In genomic region chr12:80463666-80464269, GRCm38 (mm10) we compare ENCODE assay signal across 8 mouse cellular contexts. TPM values are rescaled to one million over a fixed set of nuclear protein-coding genes. Genes with fewer than 3 reads are reported as not detected.
DNase-seq lines count a peak whose midpoint lies in the region; ATAC-seq and TF ChIP-seq lines count a peak whose summit lies in the region.

No protein-coding gene starts in this region.

- peak overlapping the region; percentile 96 for H3K4me3 ChIP-seq in liver, adult 2 months (ENCODE audit: insufficient read depth, low read depth, low read length)
- peak overlapping the region; percentile 68 for H3K4me3 ChIP-seq in neural tube, embryonic 14.5 days (ENCODE audit: low read depth, low read length)

- TF ChIP-seq POLR2A in liver, adult 2 months (IDR thresholded peaks at IDR 0.05; ENCODE audit: extremely low read depth, insufficient read depth, low read length), result no peak

- peak overlapping the region; percentile 68 for H3K4me2 ChIP-seq in neural tube, embryonic 14.5 days (ENCODE audit: low read depth, low read length)

- no peaks in the 10 kb centered on the region for H3K79me2 ChIP-seq in liver, adult 2 months (ENCODE audit: control insufficient read depth, insufficient read depth, low read length)

- H3K4me1 ChIP-seq in liver, adult 2 months (ENCODE audit: control insufficient read depth, insufficient read depth, low read length), result no peaks in the 10 kb centered on the region
- H3K4me1 ChIP-seq in neural tube, embryonic 14.5 days (ENCODE audit: control insufficient read depth, insufficient read depth, low read length), result peaks cover 3% of the 10 kb centered on the region; the same call in 1 of the 2 replicates

- peak overlapping the region; percentile 80; the same call in 1 of the 2 replicates for H3K9ac ChIP-seq in liver, adult 2 months (ENCODE audit: low read depth, low read length)
- H3K9ac ChIP-seq in neural tube, embryonic 14.5 days (replicated peaks; ENCODE audit: low read depth, low read length), result peak overlapping the region; percentile 84

- H3K9me3 ChIP-seq in neural tube, embryonic 14.5 days (ENCODE audit: control insufficient read depth, low read length), result no peaks in the 10 kb centered on the region

- no peak for ATAC-seq in neural tube, embryonic 14.5 days (ENCODE audit: low read depth)

- no peaks in the 10 kb centered on the region for H3K27me3 ChIP-seq in liver, adult 2 months (ENCODE audit: control insufficient read depth, insufficient read depth, low read length)
- H3K27me3 ChIP-seq in neural tube, embryonic 14.5 days (ENCODE audit: control insufficient read depth, insufficient read depth, low read length), result no peaks in the 10 kb centered on the region

- TF ChIP-seq CTCF in liver, adult 2 months (IDR thresholded peaks at IDR 0.05; ENCODE audit: low read depth, low read length), result no peak

- no peak overlapping the region for H3K27ac ChIP-seq in liver, adult 2 months (replicated peaks; ENCODE audit: insufficient read depth, low read depth, low read length)
- peak overlapping the region; percentile 58; the same call in 1 of the 2 replicates for H3K27ac ChIP-seq in neural tube, embryonic 14.5 days (ENCODE audit: low read depth, low read length)

- no peaks in the 10 kb centered on the region for H3K36me3 ChIP-seq in liver, adult 2 months (ENCODE audit: control insufficient read depth, insufficient read depth, low read length)
- H3K36me3 ChIP-seq in neural tube, embryonic 14.5 days (ENCODE audit: control insufficient read depth, insufficient read depth, low read length), result no peaks in the 10 kb centered on the region

- 18% methylated on average over 17 of the region's 17 CpGs for WGBS in liver, adult 2 months
- 6% methylated on average over 17 of the region's 17 CpGs for WGBS in neural tube, embryonic 14.5 days

- no peak for DNase-seq in liver, adult 2 months (ENCODE audit: extremely low read depth, low read depth, low spot score)
- DNase-seq in liver, result no peak
- peak; percentile 23 to 45 for DNase-seq in cerebellum, postnatal 25 days
- peak; percentile 48 for DNase-seq in heart, adult 8-10 months (ENCODE audit: low spot score)
- peak; percentile 8 to 26 for DNase-seq in kidney, postnatal 4 days
- no peak for DNase-seq in frontal cortex, adult 2 months (ENCODE audit: extremely low spot score in 1 of 2, low spot score in 1 of 2)
- DNase-seq in ovary, postnatal 14 days (ENCODE audit: low spot score), result no peak

RNA-seq across cellular contexts. Expression of gene Exd2, which starts 0.9 kb away (rescaled TPM):
- 8.0 and 9.8 TPM in 2 replicates for total RNA-seq in liver, adult 2 months (2014; rRNA removed)
- polyA plus RNA-seq in liver, adult 2 months (2012; rRNA removed), result 4.6 and 4.9 TPM in 2 replicates
- total RNA-seq in heart, adult 8-10 months (2022), result 10 to 100 TPM; 11.4 to 19.1 (median 15.9) TPM
- 60.9 and 63.6 TPM in 2 replicates for polyA plus RNA-seq in neural tube, embryonic 14.5 days (2014; fragmentation: Nextera tagmentation; extraction: Ambion mirVana)
- 107 and 129 TPM in 2 replicates for polyA plus RNA-seq in frontal cortex, adult 2 months (2012; rRNA removed)

RNA-seq across cellular contexts. Expression of gene Dcaf5, which starts 27.4 kb away (rescaled TPM):
- 7.7 and 8.1 TPM in 2 replicates for total RNA-seq in liver, adult 2 months (2014; rRNA removed)
- 17.8 and 19.1 TPM in 2 replicates for polyA plus RNA-seq in liver, adult 2 months (2012; rRNA removed)
- 10 to 100 TPM; 30.8 to 46.6 (median 38.2) TPM for total RNA-seq in heart, adult 8-10 months (2022)
- 25.3 and 25.6 TPM in 2 replicates for polyA plus RNA-seq in neural tube, embryonic 14.5 days (2014; fragmentation: Nextera tagmentation; extraction: Ambion mirVana)
- 44.5 and 45.2 TPM in 2 replicates for polyA plus RNA-seq in frontal cortex, adult 2 months (2012; rRNA removed)

RNA-seq across cellular contexts. Expression of gene Galnt16, which starts 54.3 kb away (rescaled TPM):
- 0.07 TPM in 1 of 2 replicates, not detected in the other for total RNA-seq in liver, adult 2 months (2014; rRNA removed)
- 0.02 TPM in 1 of 2 replicates, not detected in the other for polyA plus RNA-seq in liver, adult 2 months (2012; rRNA removed)
- total RNA-seq in heart, adult 8-10 months (2022), result 1 to 10 TPM; 1.2 to 2.3 (median 1.8) TPM
- 21.2 and 22.7 TPM in 2 replicates for polyA plus RNA-seq in neural tube, embryonic 14.5 days (2014; fragmentation: Nextera tagmentation; extraction: Ambion mirVana)
- polyA plus RNA-seq in frontal cortex, adult 2 months (2012; rRNA removed), result 40.3 and 43.6 TPM in 2 replicates

Comparison
In these comparisons a context has a peak if more than half of its experiments do, and no peak if none do; other contexts are left out.
1. DNase-seq: peak in cerebellum, postnatal 25 days (2 of 2), heart, adult 8-10 months (single experiment) and kidney, postnatal 4 days (2 of 2); none in liver, adult 2 months (single experiment), liver (single experiment), frontal cortex, adult 2 months (0 of 2) and ovary, postnatal 14 days (single experiment).
2. RNA of gene Exd2, which starts 0.9 kb away (polyA plus RNA-seq): 107 to 129 TPM in frontal cortex, adult 2 months and 60.9 to 63.6 TPM in neural tube, embryonic 14.5 days; 4.6 to 4.9 TPM in liver, adult 2 months; every median in the first group is over 10 times any median in the second.
3. RNA of gene Galnt16, which starts 54.3 kb away (polyA plus RNA-seq): 40.3 to 43.6 TPM in frontal cortex, adult 2 months and 21.2 to 22.7 TPM in neural tube, embryonic 14.5 days; 0.02 TPM in liver, adult 2 months; every median in the first group is over 10 times any median in the second.